Mouse (Mus musculus) midbrain, embryonic 10.5 days (tissue): Measurements from ENCODE around the gene Prex1. TPM values are rescaled to one million over a fixed set of nuclear protein-coding genes. Genes with fewer than 3 reads are reported as not detected.
A peak's percentile ranks its signal among the peaks of the same experiment; 100 is the strongest.
"Not testable (repeated sequence)": the region's sequence is repeated elsewhere in the genome, so short reads cannot be mapped to it uniquely, and the experiment has no call there.

Source experiments
- DNase-seq: peaks from one replicate; pipeline ENCODE4 v3.0.0-alpha.2; 2017; ENCODE audit warnings: low spot score
- H3K27ac ChIP-seq: fragments of 300-500 bp; sonication (generic); replicated peaks from 2 replicates; pipeline ENCODE4 v1.5.1; 2016; ENCODE audit warnings: mild to moderate bottlenecking
- H3K27me3 ChIP-seq: fragments of 300-500 bp; sonication (generic); 2 replicates; pipeline ENCODE4 v1.6.1; 2016; ENCODE audit warnings: low read depth, mild to moderate bottlenecking; ENCODE audit not compliant: poor library complexity, severe bottlenecking
- H3K36me3 ChIP-seq: fragments of 300-500 bp; sonication (generic); 2 replicates; pipeline ENCODE4 v1.6.1; 2016; ENCODE audit warnings: mild to moderate bottlenecking, moderate library complexity
- H3K4me1 ChIP-seq: fragments of 300-500 bp; sonication (generic); 2 replicates; pipeline ENCODE4 v1.6.1; 2016
- H3K4me3 ChIP-seq: fragments of 300-500 bp; sonication (generic); 2 replicates; pipeline ENCODE4 v1.5.1; 2016; ENCODE audit warnings: mild to moderate bottlenecking, moderate library complexity
- H3K9me3 ChIP-seq: fragments of 300-500 bp; sonication (generic); replicated peaks from 2 replicates; pipeline ENCODE4 v1.6.1; 2016; ENCODE audit warnings: mild to moderate bottlenecking
- WGBS: fragments of 180-500 bp; shearing (Covaris S2); methylation state at CpG from one replicate; pipeline ENCODE4 v1.1.7; 2016; 5-methylcytosine and 5-hydroxymethylcytosine counted together
- polyA plus RNA-seq: library from polyadenylated mRNA; unstranded; fragments of >200 nt; fragmentation: Nextera tagmentation; extraction: Ambion mirVana; gene quantifications from 2 replicates; pipeline ENCODE4 v1.2.1, GENCODE M21; 2016

The Prex1 gene
- polyA plus RNA-seq: 32.3 and 33.7 TPM in 2 replicates

DNA sequence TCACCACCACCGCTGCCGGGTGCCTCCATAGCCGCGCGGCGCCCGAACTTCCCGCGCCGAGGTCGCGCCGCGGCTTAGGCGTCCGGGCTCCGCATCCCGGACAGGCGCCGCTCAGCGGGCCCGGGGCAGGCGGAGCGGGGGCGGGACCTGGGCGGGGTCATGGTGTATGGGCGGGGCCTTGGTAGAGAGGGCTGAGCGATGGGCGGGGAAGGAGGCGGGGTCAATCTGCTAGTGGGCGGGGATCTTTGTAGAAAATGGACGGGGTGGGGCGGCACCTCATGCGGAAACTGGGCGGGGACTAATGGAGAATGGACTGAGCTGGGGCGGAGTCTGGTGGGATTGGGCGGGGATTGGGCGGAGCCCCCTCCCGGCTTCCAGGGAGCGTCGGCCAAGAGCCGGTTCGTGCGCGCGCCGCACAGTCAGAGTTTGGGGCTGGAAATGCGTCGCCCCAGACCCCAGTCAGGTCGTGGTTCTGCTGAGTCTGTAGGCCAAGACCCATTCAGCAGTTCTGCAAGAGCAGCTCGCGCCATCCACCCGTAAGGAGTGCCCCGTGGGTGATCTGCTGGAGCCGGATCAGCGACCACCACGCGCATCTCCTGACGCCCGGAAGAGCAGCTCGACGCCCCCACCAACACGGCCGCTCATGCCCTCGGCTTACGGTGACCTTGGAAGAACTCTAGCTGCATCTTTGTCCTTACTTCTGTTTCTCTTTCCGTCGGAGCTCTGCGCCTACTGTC, at the start of gene Prex1:
TSS of gene Prex1 (minus strand) at position 143 of the 737 bp plus-strand sequence.
- WGBS: under 1% methylated on average over 69 of the region's 69 CpGs
- peak; percentile 100 for DNase-seq
- peaks cover 82% of the 10 kb centered on the region for H3K4me1 ChIP-seq

DNA sequence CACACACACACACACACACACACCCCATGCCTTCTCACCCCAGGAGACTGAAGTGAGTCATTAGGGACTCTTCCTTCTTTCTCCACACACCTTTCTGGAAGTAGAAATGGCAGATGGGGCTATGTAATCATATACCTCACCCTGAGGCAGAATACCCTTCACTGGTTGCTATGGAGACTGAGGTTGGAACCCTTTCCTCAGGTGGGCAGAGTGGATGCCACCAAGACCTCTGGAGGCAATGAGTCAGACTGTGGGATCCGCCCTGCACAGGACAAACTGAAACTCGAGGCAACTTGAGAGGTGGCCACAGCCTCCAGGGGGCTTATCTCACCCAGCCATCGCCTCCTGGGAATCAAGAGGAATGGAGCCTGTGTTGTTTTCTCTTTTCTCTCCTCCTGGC, 44.3 kb upstream of the Prex1 start:
- Histone ChIP-seq H3K27ac (no peak overlapping the region), H3K4me1 (peaks cover 4% of the 10 kb centered on the region; the same call in 1 of the 2 replicates), H3K36me3 (no peaks in the 10 kb centered on the region), H3K27me3 (no peaks in the 10 kb centered on the region), H3K4me3 (no peak overlapping the region), H3K9me3 (no peaks in the 10 kb centered on the region)
- 45% methylated on average over 3 of the region's 3 CpGs for WGBS
- DNase-seq: no peak

More for the DNA sequence above, at the start of gene Prex1:
- H3K36me3 ChIP-seq: peaks cover 10% of the 10 kb centered on the region
- peak within 1 kb of the TSS; percentile 90 for H3K27ac ChIP-seq
- H3K9me3 ChIP-seq: no peaks in the 10 kb centered on the region
- peak within 1 kb of the TSS; percentile 89 for H3K4me3 ChIP-seq
- peaks cover 20% of the 10 kb centered on the region for H3K27me3 ChIP-seq

DNA sequence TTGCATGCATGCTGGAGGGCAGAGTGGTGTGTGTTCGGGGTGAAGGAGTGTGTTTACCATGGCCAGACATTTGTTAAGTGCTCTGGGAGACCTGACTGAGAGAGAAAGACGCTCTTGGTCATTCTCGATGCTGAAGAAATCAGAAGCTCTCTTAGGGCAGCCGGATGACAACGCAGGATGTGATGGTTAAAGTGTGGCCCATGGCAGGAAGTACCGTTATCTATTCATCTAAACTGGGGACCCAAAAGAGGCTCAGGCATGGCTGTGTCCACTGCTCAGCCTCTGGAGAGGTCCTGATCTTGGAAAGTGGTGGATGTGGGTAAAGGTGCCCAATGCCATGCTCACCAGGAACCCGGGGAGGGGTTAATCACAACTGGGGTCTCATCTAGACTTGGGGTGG, 41.1 kb upstream of the Prex1 start:
- Histone ChIP-seq H3K27ac (no peak overlapping the region), H3K9me3 (no peaks in the 10 kb centered on the region), H3K4me1 (peaks cover 4% of the 10 kb centered on the region; the same call in 1 of the 2 replicates), H3K27me3 (no peaks in the 10 kb centered on the region), H3K4me3 (no peak overlapping the region), H3K36me3 (no peaks in the 10 kb centered on the region)
- 89% methylated on average over 7 of the region's 7 CpGs for WGBS
- DNase-seq: no peak

DNA sequence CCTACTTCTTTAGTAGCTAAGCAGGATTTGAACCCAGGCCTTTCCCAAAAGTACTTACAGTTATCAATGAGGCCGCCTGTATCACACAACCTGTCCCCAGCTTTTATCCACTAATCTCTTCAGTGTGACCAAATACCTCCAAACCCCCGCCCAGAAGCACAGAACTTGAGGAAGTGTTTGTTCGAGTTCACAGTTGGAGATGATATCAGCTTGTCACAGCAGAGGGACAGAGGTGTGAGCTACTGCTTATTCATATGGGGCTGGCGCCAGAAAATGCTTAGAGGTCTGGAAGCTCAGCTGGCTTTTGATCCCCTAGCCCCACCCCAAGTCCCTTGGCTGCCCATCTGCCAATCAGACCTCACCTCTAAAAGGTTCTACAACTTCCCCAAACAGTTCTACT, 40.6 kb upstream of the Prex1 start:
- Histone ChIP-seq H3K27me3 (no peaks in the 10 kb centered on the region), H3K4me1 (peaks cover 4% of the 10 kb centered on the region; the same call in 1 of the 2 replicates), H3K27ac (no peak overlapping the region), H3K36me3 (no peaks in the 10 kb centered on the region), H3K4me3 (no peak overlapping the region), H3K9me3 (no peaks in the 10 kb centered on the region)
- WGBS: 72% methylated on average over 4 of the region's 4 CpGs
- no peak for DNase-seq

DNA sequence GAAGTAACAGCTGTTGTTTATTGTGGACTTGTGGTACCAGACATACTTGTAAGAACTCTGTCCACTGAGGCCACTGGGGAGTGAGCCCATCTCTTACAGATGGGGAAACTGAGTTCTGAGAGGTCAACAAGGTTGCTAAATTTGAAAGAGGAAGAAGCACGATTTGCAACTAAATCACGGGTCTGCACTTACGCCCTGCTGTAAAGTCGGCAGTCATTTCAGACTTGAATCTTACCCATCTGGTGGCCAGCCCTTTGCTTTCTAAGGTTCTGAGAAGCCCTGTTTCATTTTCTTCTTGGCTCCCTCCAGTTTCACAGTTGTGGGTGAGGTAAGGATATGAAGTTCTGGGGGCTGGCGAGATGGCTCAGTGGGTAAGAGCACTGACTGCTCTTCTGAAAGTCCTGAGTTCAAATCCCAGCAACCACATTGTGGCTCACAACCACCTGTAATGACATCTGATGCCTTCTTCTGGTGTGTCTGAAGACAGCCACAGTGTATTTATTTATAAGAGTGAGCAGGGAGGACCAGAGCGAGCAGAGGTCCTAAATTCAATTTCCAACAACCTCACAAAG, 37.1 kb upstream of the Prex1 start:
- no peak for DNase-seq
- no peaks in the 10 kb centered on the region for H3K27me3 ChIP-seq
- 90% methylated on average over 6 of the region's 6 CpGs for WGBS
- peaks cover 6% of the 10 kb centered on the region for H3K4me1 ChIP-seq
- no peak overlapping the region for H3K4me3 ChIP-seq
- H3K27ac ChIP-seq: no peak overlapping the region
- H3K36me3 ChIP-seq: no peaks in the 10 kb centered on the region
- H3K9me3 ChIP-seq: no peaks in the 10 kb centered on the region

DNA sequence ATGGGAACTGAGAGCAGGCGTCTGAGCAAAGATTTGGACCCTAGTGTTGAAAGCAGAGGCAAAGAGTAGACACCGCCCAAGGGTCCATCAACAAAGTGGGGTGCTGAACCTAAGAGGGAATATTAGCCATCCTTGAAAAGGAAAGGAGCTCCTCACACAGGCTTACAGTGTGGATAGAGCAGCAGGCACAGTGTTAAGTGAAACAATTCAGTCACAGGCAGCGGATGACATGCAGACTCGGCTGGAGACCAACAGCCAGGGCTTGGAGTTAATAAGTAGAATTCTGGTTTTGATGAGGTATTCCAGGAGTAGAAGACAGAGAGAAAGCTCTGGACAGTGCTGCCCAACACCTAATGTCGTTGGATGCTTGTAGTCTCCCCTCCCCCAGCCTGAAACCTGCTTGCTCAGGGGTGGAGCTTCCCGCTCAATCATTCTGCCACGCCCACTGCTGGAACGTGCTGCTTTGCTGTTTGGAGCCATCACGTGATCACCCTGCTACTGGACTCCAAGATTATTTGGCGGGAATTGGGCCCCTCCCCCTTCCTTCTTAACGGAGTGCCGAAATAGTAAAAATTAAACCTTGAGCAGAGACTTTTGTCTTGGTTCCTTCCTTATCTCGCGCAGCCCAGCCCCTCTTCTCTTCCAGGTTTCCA, 32.8 kb upstream of the Prex1 start:
- 56% methylated on average over 14 of the region's 14 CpGs for WGBS
- H3K27ac ChIP-seq, H3K36me3 ChIP-seq: not testable (repeated sequence)

GRCm38 (mm10) chr2:166745849-166746248, 32.2 kb upstream of the Prex1 start:
- Histone ChIP-seq H3K27me3 (no peaks in the 10 kb centered on the region), H3K9me3 (no peaks in the 10 kb centered on the region), H3K4me3 (no peak overlapping the region), H3K36me3 (no peaks in the 10 kb centered on the region), H3K27ac (no peak overlapping the region), H3K4me1 (peaks cover 18% of the 10 kb centered on the region)
- no peak for DNase-seq
- 90% methylated on average over 9 of the region's 9 CpGs for WGBS

More for the DNA sequence above, 32.8 kb upstream of the Prex1 start:
- not testable (repeated sequence) for H3K27me3 ChIP-seq, H3K4me3 ChIP-seq, DNase-seq, H3K9me3 ChIP-seq
- peaks cover 18% of the 10 kb centered on the region for H3K4me1 ChIP-seq

DNA sequence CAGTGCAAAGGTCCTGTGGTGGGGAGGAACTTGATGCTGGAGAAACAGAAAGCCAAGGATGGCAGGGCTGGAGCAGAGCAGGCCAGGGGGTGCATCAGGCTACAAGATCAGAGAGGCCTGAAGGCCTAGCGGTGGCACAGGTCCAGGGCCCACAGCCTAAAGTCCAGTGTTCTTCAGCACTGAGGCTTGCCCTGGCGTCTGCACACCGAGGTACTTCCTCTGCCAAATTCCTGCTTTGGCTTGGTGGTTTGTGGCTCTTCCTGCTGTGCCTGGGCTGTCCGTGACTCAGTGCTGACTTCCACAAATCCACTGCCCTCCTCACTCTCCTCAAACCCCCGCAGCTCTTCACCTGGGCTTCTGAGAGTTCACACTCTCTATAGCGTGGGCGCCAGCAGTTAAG, 30.8 kb upstream of the Prex1 start:
- Histone ChIP-seq H3K9me3 (no peaks in the 10 kb centered on the region), H3K27ac (no peak overlapping the region), H3K4me1 (peaks cover 21% of the 10 kb centered on the region), H3K27me3 (no peaks in the 10 kb centered on the region), H3K36me3 (no peaks in the 10 kb centered on the region), H3K4me3 (no peak overlapping the region)
- DNase-seq: no peak
- 85% methylated on average over 7 of the region's 7 CpGs for WGBS

DNA sequence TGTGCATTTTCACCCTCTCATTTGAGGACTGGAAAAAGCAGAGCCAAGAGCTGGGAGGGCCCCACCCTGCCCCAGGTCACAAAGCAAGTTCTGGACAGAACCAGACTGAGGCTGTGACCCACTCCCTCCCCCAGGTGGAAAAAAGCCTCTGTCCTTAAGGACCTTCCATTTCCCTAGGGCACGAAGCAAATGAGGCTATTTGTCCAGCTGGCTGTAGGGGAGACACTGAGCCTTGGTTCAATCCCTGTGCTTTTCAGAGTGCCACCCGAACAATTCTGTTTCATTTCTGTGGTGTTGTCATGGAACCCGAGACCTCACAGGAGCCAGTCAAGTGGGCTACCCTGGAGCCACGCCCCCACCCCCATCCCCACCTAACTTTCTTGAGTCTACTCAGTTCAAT, 29.9 kb upstream of the Prex1 start:
- Histone ChIP-seq H3K4me3 (no peak overlapping the region), H3K9me3 (no peaks in the 10 kb centered on the region), H3K4me1 (peaks cover 21% of the 10 kb centered on the region), H3K27ac (peak overlapping the region; percentile 67), H3K27me3 (no peaks in the 10 kb centered on the region), H3K36me3 (no peaks in the 10 kb centered on the region)
- DNase-seq: no peak
- WGBS: 39% methylated on average over 4 of the region's 4 CpGs

GRCm38 (mm10) chr2:166741445-166741844, 27.8 kb upstream of the Prex1 start:
- no peaks in the 10 kb centered on the region for H3K9me3 ChIP-seq
- peaks cover 20% of the 10 kb centered on the region for H3K4me1 ChIP-seq
- no peak overlapping the region for H3K27ac ChIP-seq
- H3K4me3 ChIP-seq: no peak overlapping the region
- no peaks in the 10 kb centered on the region for H3K36me3 ChIP-seq
- H3K27me3 ChIP-seq: no peaks in the 10 kb centered on the region
- DNase-seq: no peak
- 89% methylated on average over 6 of the region's 6 CpGs for WGBS

DNA sequence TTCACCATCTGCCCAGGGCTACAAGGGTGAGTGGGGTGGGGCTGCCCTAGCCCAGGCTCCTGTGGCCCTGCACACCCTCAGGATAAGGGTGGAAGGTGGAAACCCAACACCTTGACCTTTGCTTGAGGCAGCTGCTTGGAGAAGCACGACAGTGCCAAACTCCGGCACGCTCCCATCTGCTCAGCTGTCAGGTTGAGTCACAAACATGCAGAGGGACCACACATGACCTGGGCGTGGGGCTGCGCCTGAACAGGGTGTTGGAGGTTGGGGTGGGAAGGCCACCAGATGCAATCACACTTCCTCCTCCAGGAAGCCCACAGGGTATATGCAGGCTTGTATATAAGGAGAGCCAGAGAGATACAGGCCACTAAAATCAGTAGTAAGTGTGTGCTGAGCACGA, 26.8 kb upstream of the Prex1 start:
- H3K36me3 ChIP-seq: no peaks in the 10 kb centered on the region
- peak overlapping the region; percentile 58 for H3K27ac ChIP-seq
- 88% methylated on average over 6 of the region's 6 CpGs for WGBS

GRCm38 (mm10) chr2:166737307-166737706, 23.7 kb upstream of the Prex1 start:
- Histone ChIP-seq H3K9me3 (no peaks in the 10 kb centered on the region), H3K36me3 (no peaks in the 10 kb centered on the region), H3K27me3 (no peaks in the 10 kb centered on the region), H3K4me3 (no peak overlapping the region), H3K4me1 (peaks cover 14% of the 10 kb centered on the region), H3K27ac (no peak overlapping the region)
- no peak for DNase-seq
- 72% methylated on average over 7 of the region's 7 CpGs for WGBS

More for the DNA sequence above, 26.8 kb upstream of the Prex1 start:
- Histone ChIP-seq H3K27me3 (no peaks in the 10 kb centered on the region), H3K4me3 (no peak overlapping the region), H3K4me1 (peaks cover 22% of the 10 kb centered on the region), H3K9me3 (no peaks in the 10 kb centered on the region)
- DNase-seq: no peak

DNA sequence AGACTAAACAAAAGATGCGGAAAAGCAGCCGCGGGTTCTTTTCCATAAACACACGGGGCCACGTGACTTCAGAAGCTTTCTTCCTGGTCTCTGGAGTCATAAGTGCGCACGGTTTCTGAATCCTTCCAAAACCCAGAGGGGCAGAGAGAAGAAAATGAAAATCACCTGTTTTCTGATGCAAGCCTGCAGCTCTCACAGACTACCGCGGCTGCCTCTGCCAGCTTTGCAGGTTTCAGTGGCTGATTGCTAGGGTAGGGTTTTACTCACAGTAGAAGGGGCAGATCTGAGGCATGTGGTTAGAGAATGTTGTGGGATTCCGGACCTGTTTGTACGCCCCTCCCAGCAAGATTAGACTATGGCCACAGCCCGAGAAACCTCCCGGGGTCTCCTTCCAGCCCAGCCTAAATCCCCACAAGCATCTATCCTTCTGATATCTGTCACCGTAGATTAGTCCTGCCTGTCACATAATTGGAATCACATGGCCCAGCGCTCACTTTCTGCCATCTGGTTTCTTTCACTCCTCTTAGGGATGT, 21.9 kb upstream of the Prex1 start:
- Histone ChIP-seq H3K27ac (peak overlapping the region; percentile 72), H3K4me3 (no peak overlapping the region), H3K27me3 (no peaks in the 10 kb centered on the region), H3K9me3 (no peaks in the 10 kb centered on the region), H3K36me3 (no peaks in the 10 kb centered on the region), H3K4me1 (peaks cover 21% of the 10 kb centered on the region)
- peak; percentile 46 for DNase-seq
- 51% methylated on average over 15 of the region's 15 CpGs for WGBS
